Mouse (Mus musculus): Measurements from ENCODE around the gene Igfn1.

Igfn1 gene

DNA sequence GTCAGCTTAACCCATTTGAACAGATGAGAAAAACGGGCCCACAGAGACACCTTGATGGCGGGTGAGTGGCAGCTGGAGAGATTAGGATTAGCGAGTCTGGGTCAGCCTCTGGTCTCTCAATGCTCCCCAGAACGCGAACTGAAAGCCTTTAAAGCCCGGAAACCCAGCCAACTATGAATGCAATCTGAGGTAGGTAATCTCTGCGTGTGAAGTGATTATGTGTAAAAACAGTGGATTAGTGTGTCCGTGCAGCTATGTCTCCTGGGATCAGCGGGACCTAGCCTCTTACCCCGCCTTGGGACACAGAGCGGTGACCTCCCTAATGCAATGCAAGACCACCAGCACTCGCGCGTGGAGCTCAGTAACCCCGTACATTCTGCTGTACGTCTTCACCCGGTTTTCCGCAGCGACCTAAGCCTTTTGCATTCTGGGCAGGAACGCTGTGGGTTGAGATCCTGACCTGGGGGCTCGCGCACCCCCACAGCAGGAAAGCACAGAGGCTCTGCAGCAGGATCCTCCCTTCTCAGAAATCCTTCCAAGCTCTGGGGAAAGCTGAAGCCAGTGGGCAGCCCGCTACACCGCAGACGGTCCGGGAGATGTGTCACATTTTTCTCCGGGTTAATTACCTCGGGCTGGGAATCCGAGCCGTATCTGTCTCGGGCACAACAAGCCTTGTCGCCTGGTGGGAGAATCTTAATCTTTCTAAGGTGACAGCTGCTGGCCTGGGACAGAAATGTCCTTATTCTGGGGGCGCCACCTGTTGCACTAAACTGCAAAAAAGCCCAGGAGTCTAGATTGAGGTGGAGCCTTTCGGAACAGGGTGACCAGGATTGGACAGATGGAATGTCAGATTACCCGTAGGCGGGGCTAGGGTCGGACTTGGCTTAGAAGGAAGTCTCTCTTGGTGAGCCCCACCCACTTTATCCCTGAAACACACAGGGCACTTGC, 1.3 kb upstream of the Igfn1 start, which contains the start of gene Tmem9:
TSS of gene Tmem9 (plus strand) at position 940 of the 948 bp plus-strand sequence.
- DNase-seq: peak; percentile 98

GRCm38 (mm10) chr1:136001438-136001837, 4.7 kb downstream of the Igfn1 start:
- DNase-seq: peak; percentile 85

DNA sequence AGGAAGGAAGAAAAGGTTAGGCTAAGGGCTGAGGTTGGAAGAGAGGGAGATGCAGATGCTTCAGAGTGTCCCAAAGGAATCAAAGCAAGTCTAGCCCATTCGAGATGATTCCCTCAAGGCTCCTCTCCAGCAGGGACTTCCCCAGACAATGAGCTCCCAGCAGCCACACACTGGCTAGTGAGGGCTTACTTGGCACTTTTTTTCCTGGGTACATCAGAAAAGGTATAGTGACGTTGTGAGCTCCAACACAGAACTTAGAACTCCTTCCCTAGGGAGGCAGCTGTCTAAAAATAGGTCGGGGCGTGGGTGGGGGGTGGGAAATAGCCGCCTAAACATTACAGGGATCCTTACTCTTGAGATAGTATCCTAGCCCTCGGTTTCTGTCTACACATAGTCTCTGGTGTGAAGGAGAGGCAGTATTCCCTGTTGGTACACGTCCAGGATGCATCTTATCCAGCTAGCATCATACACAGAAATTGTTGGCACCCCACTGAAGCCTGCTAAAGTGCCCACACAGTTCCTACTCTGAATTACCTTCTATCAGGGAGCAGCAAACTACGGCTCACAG, 6.3 kb downstream of the Igfn1 start:
- DNase-seq: no peak

GRCm38 (mm10) chr1:135997537-135997936, 8.6 kb downstream of the Igfn1 start:
- DNase-seq: no peak

DNA sequence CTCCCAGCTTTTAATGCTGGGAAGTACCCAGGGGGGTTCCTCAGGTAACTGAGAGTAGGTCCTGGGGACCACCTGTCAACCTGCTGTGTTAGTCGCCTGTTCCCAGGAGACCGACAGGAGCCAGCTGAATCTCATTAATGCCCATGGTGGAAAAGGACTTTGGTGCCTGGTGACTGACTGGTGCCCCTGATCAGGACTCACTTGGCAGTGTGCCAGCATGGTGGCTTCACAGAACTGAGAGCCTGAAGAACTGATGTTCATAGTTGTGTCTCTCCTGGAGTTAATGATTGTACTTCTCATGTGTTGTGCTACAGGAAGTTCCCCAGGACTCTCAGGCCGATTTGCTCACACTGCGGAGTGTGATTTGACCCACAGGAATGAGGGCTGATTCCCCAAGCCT, 12.7 kb downstream of the Igfn1 start:
- peak; percentile 45 for DNase-seq

- no peak for DNase-seq
These were observed 16.3 kb downstream of the Igfn1 start for GRCm38 (mm10) chr1:135989876-135990275.

DNA sequence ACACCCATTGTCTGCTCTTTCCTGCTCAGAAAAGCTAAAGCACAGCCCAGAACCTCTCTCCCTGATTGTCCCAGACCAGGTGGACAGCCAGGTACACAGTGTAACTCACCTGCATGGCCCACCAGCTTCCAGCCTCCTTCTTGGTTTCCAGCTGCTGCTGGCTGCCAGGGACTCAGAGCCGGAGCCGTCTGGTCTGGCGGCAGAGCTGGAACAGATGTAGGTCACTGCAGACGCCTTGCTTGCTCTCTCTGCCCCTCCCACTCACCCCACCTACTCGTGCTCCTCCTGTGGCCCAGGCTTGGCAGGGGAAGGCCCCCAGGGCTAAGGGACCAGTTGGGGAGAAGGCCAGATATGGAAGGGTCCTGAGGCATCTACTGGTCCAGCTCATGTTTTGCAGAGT, 22.0 kb downstream of the Igfn1 start:
- no peak for DNase-seq

DNA sequence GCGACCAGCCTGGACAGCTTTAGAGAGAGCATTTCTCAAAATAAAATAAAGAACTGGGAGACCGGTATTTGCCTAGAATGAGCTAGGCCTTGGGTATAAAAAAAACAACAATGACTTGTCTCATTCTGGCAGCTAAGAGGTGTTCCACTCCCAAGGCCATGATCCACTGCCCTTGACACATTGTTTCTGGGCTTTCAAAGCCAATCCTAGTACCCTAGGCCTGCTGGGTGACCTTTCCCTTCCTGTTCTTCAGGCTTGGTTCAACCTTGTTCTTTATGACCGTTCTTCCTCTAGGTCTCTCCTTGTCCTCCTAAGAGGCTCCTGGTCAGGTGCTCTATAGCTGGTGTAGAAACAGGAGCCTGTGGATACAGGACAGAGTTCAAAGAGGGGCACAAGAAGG, 33.6 kb downstream of the Igfn1 start:
- DNase-seq: no peak

GRCm38 (mm10) chr1:135970486-135970885, 35.7 kb downstream of the Igfn1 start:
- no peak for DNase-seq

DNA sequence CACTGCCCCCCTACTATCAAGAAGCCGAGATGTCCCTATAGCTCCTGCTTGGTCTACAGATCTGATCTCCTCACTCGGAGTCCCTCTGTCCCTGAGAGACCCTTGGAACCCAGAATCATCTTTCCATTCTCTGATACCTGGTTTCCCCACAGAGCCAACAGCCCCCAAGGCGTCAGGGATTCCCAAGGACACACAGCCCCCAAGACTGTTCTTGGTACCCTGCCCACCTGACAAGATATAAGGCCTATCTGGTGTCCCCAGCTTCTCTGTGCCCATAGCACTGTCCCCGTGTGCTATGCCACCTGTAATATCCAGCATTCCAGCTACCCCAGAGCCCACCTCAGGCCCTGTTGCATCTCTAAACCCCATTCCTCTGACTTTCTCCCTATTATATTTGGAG, 38.4 kb downstream of the Igfn1 start:
- DNase-seq: no peak

- no peak for DNase-seq
These were observed 41.6 kb downstream of the Igfn1 start for GRCm38 (mm10) chr1:135964561-135964960.

- DNase-seq: no peak
These were observed 43.0 kb downstream of the Igfn1 start for GRCm38 (mm10) chr1:135963177-135963576.

DNA sequence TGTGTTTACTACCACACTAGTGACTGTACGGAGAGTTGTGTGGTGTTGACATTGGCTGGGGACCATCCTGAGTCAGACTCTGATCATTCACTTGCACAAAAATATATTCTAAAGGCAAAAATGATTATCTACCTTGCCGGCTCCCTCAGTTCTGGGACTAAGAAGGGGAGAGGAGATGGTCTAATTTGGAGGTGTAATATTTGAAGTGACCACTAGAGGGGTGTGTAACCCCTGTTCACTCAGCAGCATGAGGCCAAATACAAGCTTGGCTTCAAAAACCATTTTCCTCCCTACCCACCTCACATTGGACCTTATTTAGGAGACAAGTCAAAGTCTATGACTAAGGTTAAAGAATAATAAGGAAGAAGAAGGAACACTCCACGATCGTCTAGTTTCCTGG, 47.7 kb downstream of the Igfn1 start:
- DNase-seq: peak; percentile 72

- no peak for DNase-seq
These were observed 57.3 kb downstream of the Igfn1 start for GRCm38 (mm10) chr1:135948871-135949270.

DNA sequence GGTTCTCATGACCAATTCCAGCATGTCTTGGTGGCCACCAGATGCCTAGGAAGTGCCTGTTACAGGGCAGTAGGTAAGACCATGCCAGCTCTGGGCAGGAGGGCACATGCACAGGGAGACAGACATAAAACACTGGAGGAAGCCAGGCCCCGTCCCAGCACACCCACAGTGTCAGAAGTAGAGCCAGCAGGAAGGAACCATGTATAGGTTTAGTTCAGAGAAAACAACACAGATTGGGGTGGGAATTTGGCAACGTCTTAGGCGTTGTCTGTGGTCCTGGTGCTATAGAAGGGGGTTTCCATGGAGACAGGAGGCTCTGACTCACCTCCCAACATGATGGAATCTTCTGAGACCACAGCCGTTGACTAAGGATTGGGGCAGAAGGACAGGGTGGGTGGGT, 59.9 kb downstream of the Igfn1 start:
- no peak for DNase-seq

DNA sequence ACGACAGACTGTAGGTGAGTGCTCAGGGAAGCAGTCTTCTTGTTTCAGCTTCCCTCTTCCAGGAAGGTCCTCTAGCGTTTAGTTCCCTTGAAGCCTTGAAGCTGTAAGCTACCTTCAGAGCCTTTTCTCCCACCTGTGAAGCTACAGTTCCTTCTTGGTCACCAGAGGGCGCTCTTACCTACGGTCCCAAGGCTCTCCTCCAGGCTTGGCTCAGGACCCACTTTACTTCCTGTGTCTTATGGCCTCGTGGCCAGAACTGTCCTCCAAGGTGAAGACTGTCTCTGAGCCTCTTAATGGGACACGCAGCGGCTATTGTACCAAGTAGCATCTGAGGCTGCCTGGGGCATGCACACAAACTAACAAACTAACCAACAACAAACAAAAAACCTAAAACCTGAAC, 60.4 kb downstream of the Igfn1 start:
- peak; percentile 57 for DNase-seq

DNA sequence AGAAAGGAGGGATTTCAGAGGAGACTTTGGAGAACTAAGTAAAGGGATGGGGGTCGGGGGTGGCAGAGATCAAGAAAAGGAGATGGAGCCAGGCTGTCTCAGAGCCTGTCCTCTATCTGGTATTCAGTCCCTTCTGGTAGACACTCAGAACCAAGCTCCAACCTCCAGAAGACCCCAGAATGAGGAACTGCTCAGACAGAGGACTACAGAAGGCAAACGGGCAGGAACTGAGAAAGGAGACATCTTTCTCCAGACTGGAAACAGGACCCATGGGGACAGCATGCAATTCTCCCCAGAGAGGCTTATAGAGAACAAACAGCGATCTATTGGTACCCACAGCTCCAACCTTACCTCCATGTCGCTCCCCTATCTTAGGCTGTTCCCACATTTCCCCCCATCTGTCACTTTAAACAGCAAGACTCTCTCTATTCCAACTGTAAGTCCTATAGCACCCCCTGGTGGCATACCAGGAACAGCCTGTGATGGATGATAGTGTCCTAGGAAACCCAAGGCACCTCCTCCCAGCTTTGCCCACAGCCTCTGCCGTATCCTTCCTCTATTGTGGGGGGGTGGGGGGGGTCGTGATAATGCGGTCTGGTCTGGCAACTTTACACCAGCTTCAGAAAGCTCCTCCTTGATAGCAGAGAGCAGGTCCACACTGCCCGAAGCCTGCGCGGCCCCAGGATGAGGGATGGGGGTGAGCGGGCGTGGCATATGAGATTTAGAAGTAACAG, 61.4 kb downstream of the Igfn1 start:
- DNase-seq: peak; percentile 77

DNA sequence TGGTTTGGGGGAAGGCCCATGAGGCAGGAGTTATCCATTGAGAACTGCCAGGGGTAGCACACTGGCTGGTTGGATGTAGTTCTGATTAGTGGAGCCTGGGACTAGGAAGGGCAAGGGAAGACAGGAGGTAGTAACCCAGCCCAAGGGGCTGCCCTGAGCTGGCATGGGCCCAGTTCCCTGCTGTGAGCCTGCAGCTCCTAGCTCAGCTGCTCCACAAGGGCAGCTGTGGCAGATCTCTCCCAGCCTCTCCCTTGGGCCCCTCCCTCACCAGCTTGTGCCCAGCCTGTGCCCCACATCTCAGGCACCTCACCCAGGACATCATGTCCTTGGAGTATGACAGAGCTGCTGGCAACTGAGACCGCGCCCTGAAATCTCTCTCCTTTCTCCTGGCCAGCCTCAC, 62.4 kb downstream of the Igfn1 start:
- no peak for DNase-seq

GRCm38 (mm10) chr1:135942116-135942515, 64.0 kb downstream of the Igfn1 start:
- no peak for DNase-seq

DNA sequence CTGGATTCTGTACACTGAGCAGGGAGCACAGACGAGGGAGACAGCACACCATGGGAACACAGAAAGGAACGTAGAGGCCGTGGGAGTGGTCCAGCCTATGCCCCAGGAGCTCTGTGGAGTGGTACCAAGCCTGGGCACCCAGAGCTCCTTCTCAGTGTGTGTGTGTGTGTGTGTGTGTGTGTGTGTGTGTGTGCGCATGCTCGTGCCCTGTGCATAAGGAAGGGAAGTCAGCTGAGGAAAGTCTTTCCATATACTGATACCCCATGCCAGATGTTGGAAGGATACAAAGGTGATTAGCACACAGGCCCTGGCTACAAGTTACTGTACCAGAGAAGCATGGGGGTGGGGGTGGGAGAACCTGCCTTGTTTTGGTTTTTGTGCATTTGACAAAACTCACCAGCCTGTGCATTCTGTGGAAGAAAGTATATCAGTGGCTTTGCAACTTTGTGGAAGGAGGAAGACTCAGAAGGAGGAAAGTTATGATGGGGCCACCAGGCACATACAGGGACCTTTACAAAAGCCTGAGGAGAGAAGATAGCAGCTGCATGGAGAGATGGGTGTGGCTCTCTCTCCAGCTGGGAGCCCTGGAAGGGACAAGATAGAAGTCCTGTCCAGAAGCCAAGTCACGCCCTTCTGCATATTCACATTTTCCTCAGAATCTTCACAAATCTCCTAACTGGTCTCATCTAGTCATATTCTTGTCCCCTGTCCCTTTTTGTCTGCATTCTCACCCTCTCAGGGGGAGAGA, 64.7 kb downstream of the Igfn1 start:
- DNase-seq: no peak

- no peak for DNase-seq
These were observed 70.1 kb downstream of the Igfn1 start for GRCm38 (mm10) chr1:135936091-135936490.

GRCm38 (mm10) chr1:135933704-135934293, 72.3 kb downstream of the Igfn1 start:
- no peak for DNase-seq
